Mouse (Mus musculus) erythroblast, embryonic 14.5 days (primary cell): Measurements from ENCODE around the gene Pink1.

Experiments
- GATA1 ChIP-seq: IDR thresholded peaks from 2 replicates; pipeline ENCODE4 v1.6.1; 2012; ENCODE audit warnings: low read length, inconsistent platforms, mixed read lengths
- TAL1 ChIP-seq: IDR thresholded peaks from 3 replicates; pipeline ENCODE4 v1.6.1; 2012; ENCODE audit warnings: low read length, inconsistent platforms, mixed read lengths

DNA sequence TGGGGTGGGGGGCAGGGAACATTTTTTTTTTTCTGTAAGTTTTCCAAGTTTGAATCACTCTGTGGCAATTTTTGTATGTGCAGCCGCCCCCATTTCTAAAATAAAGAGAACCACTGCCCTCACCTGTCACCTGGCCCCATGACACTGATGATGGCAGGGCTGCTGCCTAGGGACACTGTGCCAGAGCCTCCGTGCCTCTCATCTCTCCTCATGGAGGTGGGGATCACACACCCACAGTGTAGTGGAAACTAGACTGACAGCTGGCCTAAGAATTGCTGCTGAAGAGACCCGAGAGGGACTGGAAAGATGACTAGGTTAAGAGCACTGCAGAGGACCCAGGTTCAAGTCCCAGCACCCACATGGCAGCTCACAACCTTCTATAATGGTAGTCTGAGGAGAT lies 14.0 kb downstream of the Pink1 start:
- TF ChIP-seq TAL1 (no peak), GATA1 (no peak)
